Mouse (Mus musculus) adrenal gland, postnatal 14 days (tissue): ENCODE results near the gene Fam181a. TPM values are rescaled to one million over a fixed set of nuclear protein-coding genes. Genes with fewer than 3 reads are reported as not detected.

Experiments used
- DNase-seq: peaks from one replicate; pipeline ENCODE4 v3.0.0; 2021; ENCODE audit warnings: mixed read lengths
- total RNA-seq: library from RNA; stranded (reverse); gene quantifications from 2 replicates; pipeline ENCODE4 v1.2.3, GENCODE M21; 2021

Fam181a gene
- total RNA-seq, 1 experiment from 2014 or later = not detected

DNA sequence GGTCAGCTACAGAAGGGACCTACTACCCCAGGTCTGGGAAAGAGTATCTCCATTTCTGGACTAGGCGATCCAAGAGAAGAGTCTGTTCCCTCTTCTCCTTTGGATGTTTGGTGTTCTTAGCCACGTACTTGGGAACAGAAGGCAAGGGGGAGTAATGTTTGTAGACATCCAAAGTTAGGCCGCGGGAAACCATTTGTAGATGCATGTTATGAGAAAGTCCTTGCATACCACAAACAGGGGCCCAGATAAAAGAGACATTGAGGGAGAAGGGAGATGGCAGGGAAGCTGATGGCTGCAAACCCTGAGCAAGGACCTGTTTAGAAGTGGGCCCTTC is 45.6 kb downstream of the Fam181a start:
- DNase-seq = no peak

GRCm38 (mm10) chr12:103358216-103358615 is 47.4 kb downstream of the Fam181a start:
- peak; percentile 36 for DNase-seq

DNA sequence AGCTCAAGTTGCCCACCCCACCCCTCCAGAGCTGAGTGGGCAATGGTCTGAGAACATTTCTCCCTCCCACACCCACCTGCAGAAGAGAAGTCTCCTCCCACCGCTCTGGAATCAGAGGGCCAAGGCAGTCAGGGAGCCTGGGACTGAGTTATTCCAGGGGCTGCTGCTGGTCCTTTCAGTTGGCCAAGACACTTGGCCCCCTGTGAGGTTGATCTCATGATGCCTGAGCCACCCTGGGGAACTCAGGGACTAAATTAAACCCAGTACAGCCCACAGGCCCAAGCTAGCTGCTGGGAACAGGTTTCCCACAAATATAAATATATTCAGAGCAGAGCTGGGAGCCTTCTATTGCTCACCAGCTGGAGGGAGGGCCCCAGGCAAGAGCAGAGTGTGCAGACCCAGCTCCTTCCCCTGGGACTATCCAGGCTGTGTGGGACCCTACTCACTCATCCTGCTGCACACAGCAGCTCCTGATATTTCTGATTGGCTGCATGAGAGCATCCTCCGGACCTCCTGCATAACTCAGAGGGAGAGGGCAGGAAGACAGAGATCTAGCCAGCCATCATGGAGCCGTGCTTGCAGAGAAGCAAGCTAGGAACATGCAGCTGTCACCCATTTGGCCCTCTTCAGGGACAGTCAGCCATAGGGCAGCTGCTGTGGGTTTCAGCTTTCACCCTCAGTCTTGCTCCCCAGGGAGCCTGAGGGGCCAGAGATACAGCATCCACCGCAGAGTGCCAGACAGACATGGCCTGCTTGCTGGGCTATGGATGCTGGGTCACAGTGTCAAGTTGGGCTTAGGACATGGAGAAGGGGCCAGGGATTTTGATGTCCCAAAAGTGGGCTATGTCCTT is 48.4 kb downstream of the Fam181a start:
- DNase-seq = no peak

GRCm38 (mm10) chr12:103360812-103361211 is 50.0 kb downstream of the Fam181a start:
- DNase-seq = no peak

DNA sequence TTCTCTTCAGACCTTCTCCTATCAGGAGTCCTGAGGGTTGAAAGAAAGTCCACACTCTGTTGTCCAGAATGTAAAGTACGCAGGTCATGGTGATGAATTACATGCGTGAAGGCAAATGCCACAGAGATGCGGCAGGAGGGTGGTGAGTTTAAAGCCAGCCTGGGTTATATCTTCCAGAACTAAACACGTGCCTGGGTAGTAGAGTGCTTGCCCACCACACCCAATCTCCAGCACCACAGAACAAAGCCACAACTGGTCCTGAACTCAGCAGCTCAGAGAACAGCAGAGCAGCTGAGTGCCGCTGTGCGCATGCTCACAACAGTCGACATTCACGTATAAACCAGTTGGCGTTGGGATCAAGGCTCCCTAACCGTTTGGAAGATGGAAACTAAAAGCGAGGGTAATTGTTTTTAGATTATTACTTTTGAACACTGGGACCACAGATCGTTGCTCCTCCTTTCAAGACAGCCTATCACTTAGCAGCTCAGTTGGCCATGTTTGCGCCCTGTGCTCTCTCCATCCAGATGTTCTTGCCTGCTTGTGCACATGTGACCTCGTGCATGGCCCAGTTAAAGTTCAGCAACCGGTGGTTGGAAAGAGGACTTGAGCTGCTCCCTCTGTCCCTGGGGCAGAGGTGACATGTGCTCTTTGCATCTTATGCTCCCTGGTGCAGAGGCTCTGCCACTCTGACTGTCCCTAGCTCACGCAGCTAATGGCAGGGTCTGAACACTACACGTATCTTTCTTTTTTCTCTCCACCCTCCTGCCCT is 50.9 kb downstream of the Fam181a start:
- DNase-seq = no peak

DNA sequence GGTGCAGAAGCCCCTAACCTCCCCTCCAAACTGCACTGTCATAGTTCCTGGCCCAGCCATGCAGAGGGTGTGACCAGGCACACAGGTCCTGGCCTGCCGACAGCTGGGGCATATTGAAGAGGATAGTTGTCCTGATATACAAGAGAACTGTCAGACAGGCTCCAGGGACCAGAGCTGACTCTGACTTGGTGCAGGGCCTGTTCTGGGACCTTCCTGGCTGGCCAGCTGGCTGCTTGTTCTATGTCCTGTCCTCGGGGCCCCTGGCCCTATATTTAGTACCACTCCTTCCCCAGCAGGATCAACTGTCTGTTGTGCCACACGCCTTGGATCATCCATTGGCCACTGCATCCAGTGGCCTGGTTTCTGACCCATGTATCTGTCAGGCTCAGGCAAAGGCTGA is 51.6 kb downstream of the Fam181a start:
- DNase-seq = no peak

Other genes with a start within 250 kb of the Fam181a start
- 2.1 and 2.3 TPM in 2 replicates for gene Prima1, start 68.8 kb upstream of the Fam181a start, total RNA-seq
- gene Asb2, start 45.0 kb downstream of the Fam181a start, total RNA-seq = 1.1 and 2.2 TPM in 2 replicates
- 3.1 and 3.7 TPM in 2 replicates for gene Otub2, start 77.7 kb downstream of the Fam181a start, total RNA-seq
- gene 9330161L09Rik, start 96.8 kb downstream of the Fam181a start, total RNA-seq = 0.90 and 0.93 TPM in 2 replicates
- gene Ddx24, start 114.9 kb downstream of the Fam181a start, total RNA-seq = 92.3 and 99.1 TPM in 2 replicates
- gene Ifi27, start 123.2 kb downstream of the Fam181a start, total RNA-seq = 1,163 and 1,199 TPM in 2 replicates
- 15.4 and 19.7 TPM in 2 replicates for gene Ifi27l2a, start 132.7 kb downstream of the Fam181a start, total RNA-seq
- not detected in 2 replicates for gene Ifi27l2b, start 146.2 kb downstream of the Fam181a start, total RNA-seq
- gene Ppp4r4, start 221.3 kb downstream of the Fam181a start, total RNA-seq = 2.9 and 3.2 TPM in 2 replicates